Mouse (Mus musculus) monocyte, adult 59 days (primary cell): ENCODE results near the gene Sytl2. TPM values are rescaled to one million over a fixed set of nuclear protein-coding genes. Genes with fewer than 3 reads are reported as not detected.

ENCODE experiments used
- total RNA-seq, 2 experiments: library from RNA; stranded (reverse); gene quantifications; one replicate each; pipeline ENCODE4 v1.2.4; 2023

The Sytl2 gene
- under 1 TPM; 0.31 to 0.91 TPM for total RNA-seq

DNA sequence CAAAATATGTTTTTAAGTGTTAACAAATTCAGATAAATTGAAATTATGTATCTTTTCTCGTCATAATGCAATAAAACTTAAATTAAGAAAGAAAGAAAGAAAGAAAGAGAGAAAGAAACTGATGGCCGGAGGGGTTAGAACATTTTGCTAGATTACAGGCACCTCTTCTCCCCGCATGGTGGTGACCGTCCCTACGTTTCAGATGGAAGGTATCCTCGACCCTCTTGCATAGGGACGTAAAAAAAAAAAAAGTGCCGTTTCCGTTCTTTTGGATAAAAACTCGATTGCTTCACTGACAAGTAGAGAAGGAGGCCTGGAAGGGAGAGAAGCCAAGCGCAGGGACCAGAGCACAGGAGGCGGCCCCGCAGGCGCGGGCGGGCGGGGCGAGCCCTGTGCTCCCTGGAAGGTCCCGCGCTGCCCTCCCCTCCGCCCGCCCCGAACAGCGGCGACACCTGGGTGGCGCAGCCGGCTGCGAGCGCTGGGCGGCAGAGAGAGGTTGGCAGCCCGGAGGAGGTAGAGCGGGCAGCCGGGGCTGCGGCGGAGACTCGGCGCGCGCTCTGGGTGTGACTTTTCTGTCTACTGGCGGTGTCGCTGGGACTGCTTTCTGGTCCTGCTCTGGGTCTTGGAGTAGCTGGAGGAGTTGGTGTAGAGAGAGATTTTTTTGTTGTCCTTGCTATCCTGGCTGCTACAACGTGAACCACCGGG is at the start of gene Sytl2:
TSS of gene Sytl2 (plus strand) at position 311 of the 705 bp plus-strand sequence.

DNA sequence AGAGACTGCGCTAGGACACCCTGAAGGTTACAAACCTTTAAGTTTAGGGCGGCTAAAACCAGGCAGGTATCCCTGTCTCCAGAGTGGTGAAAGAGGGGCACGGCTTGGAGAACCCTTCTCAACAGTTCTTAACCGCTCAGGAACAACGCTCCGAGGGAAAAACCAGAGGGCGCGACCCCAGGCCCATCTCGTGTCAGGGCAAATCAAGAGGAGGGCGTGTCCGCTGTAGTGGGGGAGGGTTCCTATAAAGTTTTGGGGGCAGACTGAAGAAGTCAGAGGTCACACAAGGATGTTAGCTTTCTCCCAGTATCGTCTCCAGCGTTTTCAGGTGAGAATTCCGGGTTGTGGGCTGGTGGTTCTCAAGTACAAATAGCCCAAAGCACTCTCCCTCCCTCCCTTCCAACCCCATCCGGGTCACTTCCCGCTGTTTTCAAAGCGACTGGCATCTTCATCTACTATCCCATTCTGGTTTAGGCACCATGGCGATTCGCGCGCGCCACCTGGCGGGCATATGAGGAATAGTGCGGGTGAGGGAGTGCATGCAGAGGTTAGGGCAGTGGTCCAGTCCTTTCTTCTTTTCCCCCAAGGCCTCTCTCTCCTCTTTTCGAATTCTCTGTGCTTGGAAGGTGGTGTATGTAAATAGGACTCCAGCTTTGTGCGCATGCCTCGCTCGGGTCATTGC is 36.6 kb upstream of the Sytl2 start, which contains the start of gene Ccdc83:
TSS of gene Ccdc83 (minus strand) at position 489 of the 682 bp plus-strand sequence.

DNA sequence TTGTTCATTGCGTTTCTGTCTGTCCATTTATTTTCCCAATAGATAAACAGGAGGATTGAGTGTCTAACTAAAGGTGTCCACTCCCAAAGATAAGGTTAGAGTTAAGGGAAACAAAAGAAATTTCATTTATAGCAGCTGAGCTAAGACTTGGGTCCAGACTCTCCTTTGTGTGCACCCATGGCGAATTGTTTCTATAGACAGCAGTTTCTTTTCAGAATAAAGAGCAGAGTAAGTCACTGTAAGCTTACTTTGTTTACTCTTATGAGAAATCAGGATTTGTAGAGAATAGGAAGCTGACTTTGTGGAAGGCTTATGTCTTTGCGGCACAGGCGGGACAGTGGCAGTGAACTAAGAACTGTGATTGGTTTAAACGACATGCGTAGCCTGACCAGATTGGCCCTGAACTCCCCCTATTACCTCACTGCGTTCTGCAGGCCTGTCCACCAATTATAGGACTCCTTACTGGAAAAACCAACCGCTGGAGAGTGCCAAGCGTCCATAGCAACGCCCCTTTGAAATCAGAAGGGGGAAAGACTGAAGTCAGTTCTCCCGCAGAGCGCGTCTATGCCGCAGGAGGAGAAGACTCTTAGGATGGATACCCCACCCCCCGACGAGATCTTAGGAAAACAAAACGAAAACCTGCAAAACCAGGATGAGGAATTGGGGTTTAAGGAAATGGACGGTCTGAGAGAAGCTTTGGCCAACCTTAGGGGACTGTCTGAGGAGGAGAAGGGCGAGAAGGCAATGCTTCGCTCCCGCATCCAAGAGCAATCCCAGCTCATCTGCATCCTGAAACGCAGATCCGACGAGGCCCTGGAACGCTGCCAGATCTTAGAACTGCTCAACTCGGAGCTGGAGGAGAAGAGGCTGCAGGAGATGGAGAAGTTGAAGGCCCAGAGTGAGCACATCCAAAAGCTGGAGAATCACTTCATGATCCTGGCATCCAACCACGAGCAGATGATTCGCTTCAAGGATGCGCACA is 124.3 kb downstream of the Sytl2 start, which contains the start of gene Ccdc89:
TSS of gene Ccdc89 (plus strand) at position 558 of the 982 bp plus-strand sequence.

DNA sequence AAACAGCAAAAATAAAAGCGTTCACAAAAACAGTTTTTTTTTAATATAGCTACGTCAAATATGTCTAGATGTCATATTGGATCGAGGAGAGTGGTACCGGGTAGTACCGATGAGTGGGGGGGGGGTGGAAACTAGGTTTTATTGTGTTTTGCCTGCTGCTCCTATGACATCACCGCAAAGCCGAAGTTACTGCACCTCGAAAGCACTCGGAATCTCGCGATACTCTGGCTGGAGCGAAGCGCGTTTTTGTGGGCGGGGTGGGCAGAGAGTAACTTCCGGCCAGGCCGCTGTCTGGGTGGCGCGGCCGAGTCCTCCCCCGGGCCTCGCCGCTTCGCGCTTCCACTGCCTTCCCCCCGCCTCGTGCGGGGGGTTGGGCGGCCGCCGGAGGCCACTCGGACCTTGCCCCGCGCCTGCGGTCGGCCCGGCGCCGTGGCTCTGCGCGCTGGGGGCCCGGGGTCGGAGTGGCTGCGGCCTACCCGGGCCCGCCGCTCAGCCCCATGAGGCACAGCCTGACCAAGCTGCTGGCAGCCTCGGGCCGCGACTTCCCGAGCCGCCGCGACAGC is 140.5 kb downstream of the Sytl2 start, which contains the start of gene Crebzf:
TSS of gene Crebzf (plus strand) at position 212 of the 563 bp plus-strand sequence.

DNA sequence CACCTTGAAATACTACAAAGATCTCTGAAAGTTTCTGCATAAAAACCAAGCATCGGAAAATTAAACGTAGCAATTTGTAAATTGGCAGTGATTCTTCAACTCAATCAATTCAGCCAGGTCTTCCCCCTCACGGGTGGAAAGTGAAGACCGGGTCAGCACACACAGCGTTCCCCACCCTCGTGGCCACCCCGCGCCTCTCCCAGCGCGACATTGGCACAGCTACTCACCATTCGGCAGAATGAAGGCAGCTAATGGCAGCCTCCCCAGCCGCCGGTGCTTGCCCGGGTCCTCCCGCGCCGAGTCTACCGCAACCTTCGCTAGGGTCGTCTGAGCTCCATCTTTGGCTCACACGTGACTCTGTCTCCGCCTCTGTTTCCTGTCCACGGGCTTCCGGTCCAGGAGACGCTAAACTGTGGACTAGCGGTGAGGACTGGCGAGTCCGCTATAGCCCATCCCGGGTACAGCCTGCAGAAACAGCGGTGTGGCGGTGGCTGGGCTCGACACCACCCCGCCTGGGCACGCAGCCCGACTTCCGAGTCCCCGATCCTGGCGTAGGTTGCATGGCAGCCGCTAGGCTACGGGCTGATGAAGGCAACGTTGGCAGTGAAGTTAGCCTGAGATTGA is 154.9 kb downstream of the Sytl2 start, which contains the start of gene Tmem126a:
TSS of gene Tmem126a (minus strand) at position 385 of the 624 bp plus-strand sequence.

Other genes starting within 250 kb of the Sytl2 start
- 100 to 1,000 TPM; 401 to 434 TPM for gene Picalm, start 172.0 kb upstream of the Sytl2 start, total RNA-seq
- gene Ccdc83, start 36.5 kb upstream of the Sytl2 start, total RNA-seq: not detected
- not detected for gene Ccdc89, start 124.3 kb downstream of the Sytl2 start, total RNA-seq
- 10 to 100 TPM; 58.7 to 62.9 TPM for gene Crebzf, start 140.5 kb downstream of the Sytl2 start, total RNA-seq
- 10 to 100 TPM; 20.9 to 34.8 TPM for gene Tmem126a, start 155.0 kb downstream of the Sytl2 start, total RNA-seq
- 1 to 10 TPM; 6.5 to 7.2 TPM for gene Tmem126b, start 173.7 kb downstream of the Sytl2 start, total RNA-seq
- 1 to 10 TPM; 6.2 to 8.3 TPM for gene Dlg2, start 174.4 kb downstream of the Sytl2 start, total RNA-seq